Mouse (Mus musculus): ENCODE data around the gene Ect2l.

- no peak for TF ChIP-seq POLR2A (IDR thresholded peaks at IDR 0.05; ENCODE audit: borderline replicate concordance, control insufficient read depth, low read depth, low read length)
- no peak for TF ChIP-seq CTCF (IDR thresholded peaks at IDR 0.05; ENCODE audit: control insufficient read depth, insufficient read depth, low read length)
Observed at GRCm38 (mm10) chr10:18118336-18118735, 92.4 kb downstream of the Ect2l start.
